Mouse (Mus musculus) lung, postnatal 0 days (tissue): Measurements from ENCODE around the gene 1810046K07Rik.

Experiments
- CTCF ChIP-seq: IDR thresholded peaks from 2 replicates; pipeline ENCODE4 v1.5.1; 2016; ENCODE audit warnings: antibody characterized with exemption, mild to moderate bottlenecking
- EP300 ChIP-seq: IDR thresholded peaks from 2 replicates; pipeline ENCODE4 v1.6.1; 2016; ENCODE audit warnings: antibody characterized with exemption, mild to moderate bottlenecking, control low read depth

GRCm38 (mm10) chr9:51292674-51293073, 36.0 kb downstream of the 1810046K07Rik start:
- TF ChIP-seq CTCF (peak; percentile 93), EP300 (no peak)
